Mouse (Mus musculus) limb, embryonic 13.5 days (tissue): Measurements from ENCODE around the gene Ccl4. TPM values are rescaled to one million over a fixed set of nuclear protein-coding genes. Genes with fewer than 3 reads are reported as not detected.

ENCODE experiments used
- ATAC-seq: fragments of 200-750 bp; cut with Nextera tagmentation; 2 replicates; pipeline ENCODE4 v1.8.0; 2017; ENCODE audit warnings: low read depth, moderate number of reproducible peaks, moderate TSS enrichment; ENCODE audit not compliant: low FRiP score
- H3K27ac ChIP-seq: fragments of 300-500 bp; sonication (generic); 2 replicates; pipeline ENCODE4 v1.5.1; 2015; ENCODE audit warnings: inconsistent platforms, mild to moderate bottlenecking, moderate library complexity
- H3K27me3 ChIP-seq: fragments of 300-500 bp; sonication (generic); 2 replicates; pipeline ENCODE4 v1.6.1; 2015; ENCODE audit warnings: mild to moderate bottlenecking, inconsistent platforms
- H3K36me3 ChIP-seq: fragments of 300-500 bp; sonication (generic); 2 replicates; pipeline ENCODE4 v1.6.1; 2015; ENCODE audit warnings: inconsistent platforms, mild to moderate bottlenecking, moderate library complexity
- H3K4me1 ChIP-seq: fragments of 300-500 bp; sonication (generic); 2 replicates; pipeline ENCODE4 v1.6.1; 2015; ENCODE audit warnings: inconsistent platforms
- H3K4me2 ChIP-seq: fragments of 300-500 bp; sonication (generic); replicated peaks from 2 replicates; pipeline ENCODE4 v1.6.1; 2015; ENCODE audit warnings: inconsistent platforms, mild to moderate bottlenecking, moderate library complexity
- H3K4me3 ChIP-seq: fragments of 300-500 bp; sonication (generic); 2 replicates; pipeline ENCODE4 v1.5.1; 2015; ENCODE audit warnings: moderate library complexity, mild to moderate bottlenecking, inconsistent platforms
- H3K9ac ChIP-seq: fragments of 300-500 bp; sonication (generic); 2 replicates; pipeline ENCODE4 v1.6.1; 2015; ENCODE audit warnings: mild to moderate bottlenecking, inconsistent platforms
- H3K9me3 ChIP-seq: fragments of 300-500 bp; sonication (generic); 2 replicates; pipeline ENCODE4 v1.6.1; 2016; ENCODE audit warnings: inconsistent platforms
- WGBS: fragments of 180-500 bp; shearing (Covaris S2); methylation state at CpG from one replicate; pipeline ENCODE4 v1.1.7; 2015; 5-methylcytosine and 5-hydroxymethylcytosine counted together
- polyA plus RNA-seq: library from polyadenylated mRNA; unstranded; fragments of >200 nt; fragmentation: Nextera tagmentation; extraction: Ambion mirVana; gene quantifications from 2 replicates; pipeline ENCODE4 v1.2.1, GENCODE M21; 2015

Gene Ccl4
- polyA plus RNA-seq: 0.41 and 1.0 TPM in 2 replicates

- Histone ChIP-seq H3K4me2 (no peak within 1 kb of the TSS), H3K4me3 (no peak within 1 kb of the TSS), H3K9ac (no peak within 1 kb of the TSS), H3K27me3 (no peaks in the 10 kb centered on the region), H3K9me3 (no peaks in the 10 kb centered on the region), H3K4me1 (no peaks in the 10 kb centered on the region), H3K27ac (no peak within 1 kb of the TSS), H3K36me3 (no peaks in the 10 kb centered on the region)
- ATAC-seq: no peak
- 78% methylated on average over 6 of the region's 6 CpGs for WGBS
Observed at GRCm38 (mm10) chr11:83662204-83662603, at the start of gene Ccl4. Gene Ccl4, plus strand, starts transcription at chr11:83662584.

GRCm38 (mm10) chr11:83616586-83616985, 45.8 kb upstream of the Ccl4 start:
- 93% methylated on average over 1 of the region's 1 CpGs for WGBS
- no peak for ATAC-seq
- Histone ChIP-seq H3K9me3 (no peaks in the 10 kb centered on the region), H3K27ac (no peak overlapping the region), H3K4me1 (no peaks in the 10 kb centered on the region), H3K27me3 (no peaks in the 10 kb centered on the region), H3K36me3 (no peaks in the 10 kb centered on the region), H3K4me3 (no peak overlapping the region), H3K4me2 (no peak overlapping the region), H3K9ac (no peak overlapping the region)

GRCm38 (mm10) chr11:83618238-83618637, 44.1 kb upstream of the Ccl4 start:
- no peak overlapping the region for H3K4me2 ChIP-seq
- no peaks in the 10 kb centered on the region for H3K36me3 ChIP-seq
- 74% methylated on average over 5 of the region's 5 CpGs for WGBS
- H3K9me3 ChIP-seq: no peaks in the 10 kb centered on the region
- no peak overlapping the region for H3K27ac ChIP-seq
- no peak overlapping the region for H3K9ac ChIP-seq
- no peaks in the 10 kb centered on the region for H3K27me3 ChIP-seq
- no peak for ATAC-seq
- H3K4me3 ChIP-seq: no peak overlapping the region
- no peaks in the 10 kb centered on the region for H3K4me1 ChIP-seq

- no peak overlapping the region for H3K9ac ChIP-seq
- no peak overlapping the region for H3K4me3 ChIP-seq
- 0 out of 2 replicates have a peak, but pooled peaks cover 1% of the 10 kb centered on the region for H3K27me3 ChIP-seq
- no peaks in the 10 kb centered on the region for H3K4me1 ChIP-seq
- H3K4me2 ChIP-seq: no peak overlapping the region
- no peaks in the 10 kb centered on the region for H3K9me3 ChIP-seq
- H3K27ac ChIP-seq: no peak overlapping the region
- WGBS: 88% methylated on average over 1 of the region's 1 CpGs
- no peak for ATAC-seq
- no peaks in the 10 kb centered on the region for H3K36me3 ChIP-seq
Observed at GRCm38 (mm10) chr11:83619037-83619436, 43.3 kb upstream of the Ccl4 start.

GRCm38 (mm10) chr11:83623586-83623985, 38.8 kb upstream of the Ccl4 start:
- H3K9me3 ChIP-seq: no peaks in the 10 kb centered on the region
- H3K4me3 ChIP-seq: no peak overlapping the region
- no peak overlapping the region for H3K9ac ChIP-seq
- no peaks in the 10 kb centered on the region for H3K36me3 ChIP-seq
- ATAC-seq: no peak
- H3K27ac ChIP-seq: no peak overlapping the region
- 0 out of 2 replicates have a peak, but pooled peaks cover 3% of the 10 kb centered on the region for H3K27me3 ChIP-seq
- H3K4me2 ChIP-seq: no peak overlapping the region
- no peaks in the 10 kb centered on the region for H3K4me1 ChIP-seq
- WGBS: 84% methylated on average over 3 of the region's 3 CpGs

GRCm38 (mm10) chr11:83628808-83629207, 33.6 kb upstream of the Ccl4 start:
- Histone ChIP-seq H3K4me3 (no peak overlapping the region), H3K9me3 (no peaks in the 10 kb centered on the region), H3K27ac (no peak overlapping the region), H3K9ac (no peak overlapping the region), H3K4me1 (no peaks in the 10 kb centered on the region), H3K4me2 (no peak overlapping the region), H3K27me3 (0 out of 2 replicates have a peak, but pooled peaks cover 3% of the 10 kb centered on the region), H3K36me3 (no peaks in the 10 kb centered on the region)
- ATAC-seq: no peak
- WGBS: 86% methylated on average over 9 of the region's 9 CpGs

GRCm38 (mm10) chr11:83630630-83631029, 31.8 kb upstream of the Ccl4 start:
- no peak for ATAC-seq
- Histone ChIP-seq H3K4me2 (no peak overlapping the region), H3K9me3 (no peaks in the 10 kb centered on the region), H3K9ac (no peak overlapping the region), H3K36me3 (no peaks in the 10 kb centered on the region), H3K4me1 (no peaks in the 10 kb centered on the region), H3K27ac (no peak overlapping the region), H3K27me3 (no peaks in the 10 kb centered on the region), H3K4me3 (no peak overlapping the region)
- WGBS: 94% methylated on average over 1 of the region's 1 CpGs

GRCm38 (mm10) chr11:83631065-83631464, 31.3 kb upstream of the Ccl4 start:
- Histone ChIP-seq H3K4me2 (no peak overlapping the region), H3K4me3 (no peak overlapping the region), H3K27ac (no peak overlapping the region), H3K9me3 (no peaks in the 10 kb centered on the region), H3K4me1 (no peaks in the 10 kb centered on the region), H3K27me3 (no peaks in the 10 kb centered on the region), H3K9ac (no peak overlapping the region), H3K36me3 (no peaks in the 10 kb centered on the region)
- no peak for ATAC-seq
- 69% methylated on average over 2 of the region's 2 CpGs for whole genome bisulfite sequencing

GRCm38 (mm10) chr11:83632744-83633143, 29.6 kb upstream of the Ccl4 start:
- H3K27me3 ChIP-seq: no peaks in the 10 kb centered on the region
- H3K9ac ChIP-seq: no peak overlapping the region
- ATAC-seq: no peak
- H3K4me3 ChIP-seq: no peak overlapping the region
- 75% methylated on average over 4 of the region's 4 CpGs for WGBS
- H3K4me2 ChIP-seq: no peak overlapping the region
- H3K27ac ChIP-seq: no peak overlapping the region
- no peaks in the 10 kb centered on the region for H3K36me3 ChIP-seq
- no peaks in the 10 kb centered on the region for H3K9me3 ChIP-seq
- no peaks in the 10 kb centered on the region for H3K4me1 ChIP-seq

- WGBS: 75% methylated on average over 4 of the region's 4 CpGs
- H3K4me3 ChIP-seq: no peak overlapping the region
Observed at GRCm38 (mm10) chr11:83634425-83634824, 28.0 kb upstream of the Ccl4 start.

GRCm38 (mm10) chr11:83634898-83635297, 27.5 kb upstream of the Ccl4 start:
- 89% methylated on average over 2 of the region's 2 CpGs for WGBS
- Histone ChIP-seq H3K4me2 (no peak overlapping the region), H3K36me3 (no peaks in the 10 kb centered on the region), H3K9ac (no peak overlapping the region), H3K27ac (no peak overlapping the region), H3K9me3 (no peaks in the 10 kb centered on the region), H3K4me1 (no peaks in the 10 kb centered on the region), H3K27me3 (no peaks in the 10 kb centered on the region), H3K4me3 (no peak overlapping the region)
- ATAC-seq: no peak

More at GRCm38 (mm10) chr11:83634425-83634824, 28.0 kb upstream of the Ccl4 start:
- H3K27ac ChIP-seq: no peak overlapping the region
- no peak overlapping the region for H3K9ac ChIP-seq
- no peaks in the 10 kb centered on the region for H3K27me3 ChIP-seq
- H3K4me2 ChIP-seq: no peak overlapping the region
- H3K36me3 ChIP-seq: no peaks in the 10 kb centered on the region
- no peak for ATAC-seq
- H3K9me3 ChIP-seq: no peaks in the 10 kb centered on the region
- no peaks in the 10 kb centered on the region for H3K4me1 ChIP-seq

GRCm38 (mm10) chr11:83636742-83637235, 25.6 kb upstream of the Ccl4 start:
- 63% methylated on average over 1 of the region's 1 CpGs for WGBS
- Histone ChIP-seq H3K4me1 (no peaks in the 10 kb centered on the region), H3K4me2 (no peak overlapping the region), H3K9ac (no peak overlapping the region), H3K4me3 (no peak overlapping the region), H3K9me3 (no peaks in the 10 kb centered on the region), H3K27me3 (no peaks in the 10 kb centered on the region), H3K27ac (no peak overlapping the region), H3K36me3 (no peaks in the 10 kb centered on the region)
- no peak for ATAC-seq

GRCm38 (mm10) chr11:83638934-83639333, 23.4 kb upstream of the Ccl4 start:
- Histone ChIP-seq H3K36me3 (no peaks in the 10 kb centered on the region), H3K27me3 (no peaks in the 10 kb centered on the region), H3K9me3 (no peaks in the 10 kb centered on the region), H3K4me3 (no peak overlapping the region), H3K4me2 (no peak overlapping the region), H3K27ac (no peak overlapping the region), H3K4me1 (no peaks in the 10 kb centered on the region), H3K9ac (no peak overlapping the region)
- WGBS: 59% methylated on average over 2 of the region's 2 CpGs
- no peak for ATAC-seq
